Comparison of ENCODE assay signal across 15 mouse cellular contexts in genomic region chr5:71309414-71309813, GRCm38 (mm10).
"Had no signal": no experiment of that assay in that cellular context is flagged by ENCODE, and none has a peak within 500 bp of the region (broad histone marks: within the 10 kb centered on the region; RNA-seq: fewer than 3 reads in every experiment).

No protein-coding gene starts in this region.

- H3K4me1 ChIP-seq: limb, embryonic 12.5 days; liver, embryonic 13.5 days; lung, embryonic 15.5 days; megakaryocyte, embryonic 14.5 days; midbrain, embryonic 15.5 days; neural tube, embryonic 12.5 days had no signal

- H3K4me2 ChIP-seq: limb, embryonic 12.5 days; liver, embryonic 13.5 days; lung, embryonic 15.5 days; midbrain, embryonic 11.5 days; midbrain, embryonic 15.5 days; neural tube, embryonic 12.5 days had no signal

- H3K9ac ChIP-seq: limb, embryonic 12.5 days; liver, embryonic 13.5 days; liver, postnatal 0 days; lung, embryonic 15.5 days; midbrain, embryonic 15.5 days; neural tube, embryonic 12.5 days had no signal

- H3K27ac ChIP-seq: kidney, postnatal 0 days; left cerebral cortex, adult 2 months; limb, embryonic 12.5 days; liver, embryonic 13.5 days; lung, embryonic 15.5 days; macrophage; midbrain, embryonic 15.5 days; neural tube, embryonic 12.5 days had no signal

- ATAC-seq: liver, postnatal 0 days; midbrain, embryonic 15.5 days had no signal

- DNase-seq: kidney, adult 9 months; liver; liver, embryonic 13.5 days; liver, postnatal 0 days; lung, postnatal 14 days; thymus, postnatal 36 days had no signal

- H3K4me3 ChIP-seq: left cerebral cortex, adult 2 months; limb, embryonic 12.5 days; liver, embryonic 13.5 days; lung, embryonic 15.5 days; megakaryocyte, embryonic 14.5 days; midbrain, embryonic 15.5 days; neural tube, embryonic 12.5 days had no signal

- H3K9me3 ChIP-seq: limb, embryonic 12.5 days; liver, embryonic 13.5 days; lung, embryonic 15.5 days; midbrain, embryonic 15.5 days; neural tube, embryonic 12.5 days had no signal

- H3K27me3 ChIP-seq: limb, embryonic 12.5 days; liver, embryonic 13.5 days; lung, embryonic 15.5 days; megakaryocyte, embryonic 14.5 days; midbrain, embryonic 15.5 days; neural tube, embryonic 12.5 days had no signal

- H3K36me3 ChIP-seq: limb, embryonic 12.5 days; liver, embryonic 13.5 days; lung, embryonic 15.5 days; midbrain, embryonic 15.5 days; neural tube, embryonic 12.5 days had no signal
